Comparison of ENCODE assay signal across 7 mouse cellular contexts in genomic region chr17:29032274-29033069, GRCm38 (mm10). TPM values are rescaled to one million over a fixed set of nuclear protein-coding genes. Genes with fewer than 3 reads are reported as not detected.
A peak's percentile ranks its signal among the peaks of the same experiment; 100 is the strongest.
DNase-seq lines count a peak whose midpoint lies in the region; ATAC-seq lines count a peak whose summit lies in the region.

Gene Srsf3 (plus strand): TSS chr17:29032628.

- H3K4me2 ChIP-seq in midbrain, embryonic 13.5 days (replicated peaks), result peak within 1 kb of the TSS; percentile 97

- peak; percentile 92 for ATAC-seq in granulocyte monocyte progenitor cell, adult 5-6 weeks (replicated peaks; ENCODE audit: poor library complexity, severe bottlenecking)
- peak; percentile 97 for ATAC-seq in midbrain, embryonic 13.5 days

- peak within 1 kb of the TSS; percentile 94 for H3K9ac ChIP-seq in midbrain, embryonic 13.5 days (replicated peaks)

- peak within 1 kb of the TSS; percentile 99 for H3K27ac ChIP-seq in embryonic facial prominence, embryonic 10.5 days (replicated peaks)
- H3K27ac ChIP-seq in limb, embryonic 10.5 days, result peak within 1 kb of the TSS; percentile 98
- peak within 1 kb of the TSS; percentile 98 for H3K27ac ChIP-seq in midbrain, embryonic 13.5 days

- no peaks in the 10 kb centered on the region for H3K9me3 ChIP-seq in embryonic facial prominence, embryonic 10.5 days
- no peaks in the 10 kb centered on the region for H3K9me3 ChIP-seq in limb, embryonic 10.5 days (replicated peaks)
- H3K9me3 ChIP-seq in midbrain, embryonic 13.5 days, result no peaks in the 10 kb centered on the region

- H3K36me3 ChIP-seq in embryonic facial prominence, embryonic 10.5 days (replicated peaks), result peaks cover 35% of the 10 kb centered on the region
- H3K36me3 ChIP-seq in limb, embryonic 10.5 days, result peaks cover 33% of the 10 kb centered on the region
- peaks cover 12% of the 10 kb centered on the region for H3K36me3 ChIP-seq in midbrain, embryonic 13.5 days

- H3K4me3 ChIP-seq in embryonic facial prominence, embryonic 10.5 days, result peak within 1 kb of the TSS; percentile 77
- peak within 1 kb of the TSS; percentile 83 for H3K4me3 ChIP-seq in limb, embryonic 10.5 days
- H3K4me3 ChIP-seq in midbrain, embryonic 13.5 days (replicated peaks), result peak within 1 kb of the TSS; percentile 96

- H3K27me3 ChIP-seq in embryonic facial prominence, embryonic 10.5 days (replicated peaks; ENCODE audit: low read depth, poor library complexity, severe bottlenecking), result no peaks in the 10 kb centered on the region
- no peaks in the 10 kb centered on the region for H3K27me3 ChIP-seq in limb, embryonic 10.5 days (ENCODE audit: low read depth, poor library complexity, severe bottlenecking)
- no peaks in the 10 kb centered on the region for H3K27me3 ChIP-seq in midbrain, embryonic 13.5 days

- WGBS in embryonic facial prominence, embryonic 10.5 days, result under 1% methylated on average over 77 of the region's 77 CpGs
- under 1% methylated on average over 77 of the region's 77 CpGs for WGBS in limb, embryonic 10.5 days
- WGBS in midbrain, embryonic 13.5 days, result under 1% methylated on average over 77 of the region's 77 CpGs

- peaks cover 27% of the 10 kb centered on the region for H3K4me1 ChIP-seq in embryonic facial prominence, embryonic 10.5 days
- peaks cover 11% of the 10 kb centered on the region for H3K4me1 ChIP-seq in limb, embryonic 10.5 days
- H3K4me1 ChIP-seq in midbrain, embryonic 13.5 days (replicated peaks), result peaks cover 34% of the 10 kb centered on the region

- DNase-seq in adrenal gland, postnatal 10 days, result peak; percentile 99
- DNase-seq in embryonic facial prominence, embryonic 10.5 days (ENCODE audit: low spot score), result peak; percentile 99
- peak; percentile 98 for DNase-seq in kidney, adult 11 months
- peak; percentile 100 for DNase-seq in limb, embryonic 10.5 days (ENCODE audit: low spot score)
- DNase-seq in spleen, adult 12 weeks (ENCODE audit: low spot score), result peak; percentile 97

RNA-seq across cellular contexts. Expression of gene Srsf3, which starts in this region (rescaled TPM):
- total RNA-seq in adrenal gland, postnatal 10 days (2021), result 100 to 1,000 TPM; 144 to 193 TPM
- 830 and 831 TPM in 2 replicates for polyA plus RNA-seq in embryonic facial prominence, embryonic 10.5 days (2016; fragmentation: Nextera tagmentation; extraction: Ambion mirVana)
- total RNA-seq in granulocyte monocyte progenitor cell, adult 5-6 weeks (2014; fragmentation: Nextera tagmentation), result 474 and 486 TPM in 2 replicates
- 734 and 859 TPM in 2 replicates for total RNA-seq in granulocyte monocyte progenitor cell, adult 5-6 weeks (2017)
- 820 and 832 TPM in 2 replicates for polyA plus RNA-seq in limb, embryonic 10.5 days (2016; fragmentation: Nextera tagmentation; extraction: Ambion mirVana)
- polyA plus RNA-seq in midbrain, embryonic 13.5 days (2015; fragmentation: Nextera tagmentation; extraction: Ambion mirVana), result 590 and 618 TPM in 2 replicates

Comparison
In these comparisons a context has a peak if more than half of its experiments do, and no peak if none do; other contexts are left out.
1. Peak in every context shown above with its lines: DNase-seq, ATAC-seq, H3K4me3 ChIP-seq and H3K27ac ChIP-seq.